Comparison of ENCODE assay signal across 8 mouse cellular contexts in genomic region chr13:65241627-65242318, GRCm38 (mm10). TPM values are rescaled to one million over a fixed set of nuclear protein-coding genes. Genes with fewer than 3 reads are reported as not detected.
A peak's percentile ranks its signal among the peaks of the same experiment; 100 is the strongest.
DNase-seq lines count a peak whose midpoint lies in the region; ATAC-seq and TF ChIP-seq lines count a peak whose summit lies in the region.

No protein-coding gene starts in this region.

- peak; percentile 64 for DNase-seq in cerebellum, adult 9-10 months
- DNase-seq in cerebellum, adult 8-10 months: no peak
- DNase-seq in 416B (ENCODE audit: low read depth): peak; percentile 50
- DNase-seq in embryo, embryonic 10.5 days (ENCODE audit: low spot score): peak; percentile 40
- DNase-seq in hindbrain, embryonic 14.5 days (ENCODE audit: low spot score): no peak
- peak; percentile 6 for DNase-seq in lung, postnatal 36 days
- no peak for DNase-seq in frontal cortex, postnatal 25 days (ENCODE audit: low spot score in 2 of 2)

- peaks cover 26% of the 10 kb centered on the region; the same call in 1 of the 2 replicates for H3K9me3 ChIP-seq in hindbrain, embryonic 14.5 days (ENCODE audit: control insufficient read depth, low read length)

- H3K27me3 ChIP-seq in hindbrain, embryonic 14.5 days (ENCODE audit: control insufficient read depth, insufficient read depth, low read length): no peaks in the 10 kb centered on the region
- no peaks in the 10 kb centered on the region for H3K27me3 ChIP-seq in small intestine, adult 2 months (ENCODE audit: control insufficient read depth, insufficient read depth, low read length)

- 0 out of 2 replicates have a peak, but pooled peaks have one; percentile 6 for TF ChIP-seq POLR2A in small intestine, adult 2 months (IDR thresholded peaks at IDR 0.05; ENCODE audit: low read depth, low read length)

- no peaks in the 10 kb centered on the region; the same call in 1 of the 2 replicates for H3K4me1 ChIP-seq in hindbrain, embryonic 14.5 days (replicated peaks; ENCODE audit: control insufficient read depth, insufficient read depth, low read length)
- peaks cover 11% of the 10 kb centered on the region for H3K4me1 ChIP-seq in small intestine, adult 2 months (ENCODE audit: control insufficient read depth, insufficient read depth, insufficient read length, low read length)

- no peak for TF ChIP-seq CTCF in small intestine, adult 2 months (IDR thresholded peaks at IDR 0.05; ENCODE audit: extremely low read depth, insufficient read length, insufficient replicate concordance, low read depth, low read length)

- peak overlapping the region; percentile 95 for H3K27ac ChIP-seq in hindbrain, embryonic 14.5 days
- peak overlapping the region; percentile 88; the same call in 1 of the 2 replicates for H3K27ac ChIP-seq in small intestine, adult 2 months (ENCODE audit: insufficient read depth, low read depth, low read length)

- 3% methylated on average over 50 of the region's 51 CpGs for WGBS in hindbrain, embryonic 14.5 days
- WGBS in small intestine, adult 2 months: 2% methylated on average over 51 of the region's 51 CpGs

- no peak for ATAC-seq in hindbrain, embryonic 14.5 days (ENCODE audit: low FRiP score)

- no peaks in the 10 kb centered on the region for H3K36me3 ChIP-seq in hindbrain, embryonic 14.5 days (replicated peaks; ENCODE audit: control insufficient read depth, insufficient read depth)
- H3K36me3 ChIP-seq in small intestine, adult 2 months (ENCODE audit: control insufficient read depth, insufficient read depth, low read length): no peaks in the 10 kb centered on the region

- H3K4me3 ChIP-seq in hindbrain, embryonic 14.5 days (replicated peaks; ENCODE audit: low read length): peak overlapping the region; percentile 77
- peak overlapping the region; percentile 94 for H3K4me3 ChIP-seq in small intestine, adult 2 months (ENCODE audit: low read depth, low read length)

- peak overlapping the region; percentile 97 for H3K4me2 ChIP-seq in hindbrain, embryonic 14.5 days (replicated peaks)

- peak overlapping the region; percentile 74 for H3K9ac ChIP-seq in hindbrain, embryonic 14.5 days

RNA-seq across cellular contexts. Expression of gene Gm10775, which starts 17.6 kb away (rescaled TPM):
- polyA plus RNA-seq in hindbrain, embryonic 14.5 days (2014; fragmentation: Nextera tagmentation; extraction: Ambion mirVana): 0.17 and 0.37 TPM in 2 replicates
- not detected in 2 replicates for polyA plus RNA-seq in small intestine, adult 2 months (2012; rRNA removed)

RNA-seq across cellular contexts. Expression of gene Nlrp4f, which starts 36.0 kb away (rescaled TPM):
- 0.13 TPM in 1 of 2 replicates, not detected in the other for polyA plus RNA-seq in hindbrain, embryonic 14.5 days (2014; fragmentation: Nextera tagmentation; extraction: Ambion mirVana)
- not detected in 2 replicates for polyA plus RNA-seq in small intestine, adult 2 months (2012; rRNA removed)

RNA-seq across cellular contexts. Expression of gene Zfp369, which starts 36.8 kb away (rescaled TPM):
- 23.1 and 27.8 TPM in 2 replicates for polyA plus RNA-seq in hindbrain, embryonic 14.5 days (2014; fragmentation: Nextera tagmentation; extraction: Ambion mirVana)
- 2.5 and 6.9 TPM in 2 replicates for polyA plus RNA-seq in small intestine, adult 2 months (2012; rRNA removed)

Comparison
In these comparisons a context has a peak if more than half of its experiments do, and no peak if none do; other contexts are left out.
1. DNase-seq: peak in cerebellum, adult 9-10 months (single experiment), 416B (single experiment), embryo, embryonic 10.5 days (single experiment) and lung, postnatal 36 days (single experiment); none in cerebellum, adult 8-10 months (single experiment), hindbrain, embryonic 14.5 days (single experiment) and frontal cortex, postnatal 25 days (0 of 2).